ENCODE assay signal across 18 mouse cellular contexts in genomic region chr10:95543377-95543776, GRCm38 (mm10).
"Had no signal": no experiment of that assay in that cellular context is flagged by ENCODE, and none has a peak within 500 bp of the region (broad histone marks: within the 10 kb centered on the region; RNA-seq: fewer than 3 reads in every experiment).

No protein-coding gene starts in this region.

- H3K4me2 ChIP-seq: lung, embryonic 14.5 days; midbrain, embryonic 12.5 days; neural tube, embryonic 13.5 days; neural tube, embryonic 15.5 days had no signal

- H3K9ac ChIP-seq: lung, embryonic 14.5 days; midbrain, embryonic 12.5 days; neural tube, embryonic 13.5 days; neural tube, embryonic 15.5 days had no signal

- H3K4me3 ChIP-seq: midbrain, embryonic 12.5 days; myocyte; neural tube, embryonic 13.5 days; neural tube, embryonic 15.5 days had no signal

- H3K4me1 ChIP-seq: midbrain, embryonic 12.5 days; neural tube, embryonic 13.5 days; neural tube, embryonic 15.5 days had no signal

- H3K9me3 ChIP-seq: midbrain, embryonic 12.5 days; neural tube, embryonic 13.5 days; neural tube, embryonic 15.5 days had no signal

- H3K27me3 ChIP-seq: midbrain, embryonic 12.5 days; neural tube, embryonic 13.5 days; neural tube, embryonic 15.5 days had no signal

- ATAC-seq: midbrain, embryonic 16.5 days had no signal

- H3K27ac ChIP-seq: midbrain, embryonic 12.5 days; neural tube, embryonic 13.5 days; neural tube, embryonic 15.5 days had no signal

- DNase-seq: lung, adult 18-20 months; lung, embryonic 14.5 days; lung, postnatal 10 days; lung, postnatal 4 days; midbrain, embryonic 14.5 days; retina, postnatal 1 day; right cerebral cortex, adult 18-20 months; right cerebral cortex, postnatal 25 days; right cerebral cortex, postnatal 4 days; spleen, adult 18-20 months; thymus, adult 18-20 months; thymus, postnatal 14 days; thymus, postnatal 36 days had no signal
